Mouse (Mus musculus) kidney, postnatal 0 days (tissue): ENCODE data around the gene Pfdn2. TPM values are rescaled to one million over a fixed set of nuclear protein-coding genes. Genes with fewer than 3 reads are reported as not detected.

ENCODE experiments used
- ATAC-seq: fragments of 200-750 bp; cut with Nextera tagmentation; replicated peaks from 2 replicates; pipeline ENCODE4 v1.8.0; 2017; ENCODE audit warnings: low read depth, moderate number of reproducible peaks, moderate TSS enrichment, moderate library complexity; ENCODE audit not compliant: low FRiP score
- DNase-seq: peaks from one replicate; pipeline ENCODE4 v3.0.0-alpha.2; 2016; ENCODE audit warnings: low spot score
- H3K27ac ChIP-seq: fragments of 300-500 bp; sonication (generic); 2 replicates; pipeline ENCODE4 v1.5.1; 2014; ENCODE audit warnings: mild to moderate bottlenecking
- H3K27me3 ChIP-seq: fragments of 300-500 bp; sonication (generic); 2 replicates; pipeline ENCODE4 v1.6.1; 2014; ENCODE audit warnings: low read length, mixed read lengths; ENCODE audit not compliant: insufficient read depth
- H3K36me3 ChIP-seq: fragments of 300-500 bp; sonication (generic); 2 replicates; pipeline ENCODE4 v1.6.1; 2014; ENCODE audit warnings: low read length, mixed read lengths; ENCODE audit not compliant: insufficient read depth
- H3K4me1 ChIP-seq: fragments of 300-500 bp; sonication (generic); replicated peaks from 2 replicates; pipeline ENCODE4 v1.6.1; 2014; ENCODE audit warnings: antibody characterized with exemption, low read length, mixed read lengths; ENCODE audit not compliant: insufficient read depth
- H3K4me2 ChIP-seq: fragments of 300-500 bp; sonication (generic); 2 replicates; pipeline ENCODE4 v1.6.1; 2014; ENCODE audit warnings: mild to moderate bottlenecking, low read length, moderate library complexity, mixed read lengths
- H3K4me3 ChIP-seq: fragments of 300-500 bp; sonication (generic); replicated peaks from 2 replicates; pipeline ENCODE4 v1.5.1; 2014; ENCODE audit warnings: low read depth, low read length
- H3K9ac ChIP-seq: fragments of 300-500 bp; sonication (generic); 2 replicates; pipeline ENCODE4 v1.6.1; 2014; ENCODE audit warnings: low read depth, low read length
- H3K9me3 ChIP-seq: fragments of 300-500 bp; sonication (generic); replicated peaks from 2 replicates; pipeline ENCODE4 v1.6.1; 2016; ENCODE audit warnings: low read length, inconsistent platforms, mixed read lengths
- CTCF ChIP-seq: IDR thresholded peaks from 2 replicates; pipeline ENCODE4 v1.5.1; 2016; ENCODE audit warnings: antibody characterized with exemption, low read depth, mild to moderate bottlenecking, moderate library complexity
- WGBS: fragments of 180-500 bp; shearing (Covaris S2); extraction: QIAGEN DNeasy Blood & Tissue Kit; methylation state at CpG from one replicate; pipeline ENCODE4 v1.1.7; 2014; 5-methylcytosine and 5-hydroxymethylcytosine counted together
- polyA plus RNA-seq: library from polyadenylated mRNA; unstranded; fragments of >200 nt; fragmentation: Nextera tagmentation; extraction: Ambion mirVana; gene quantifications from 2 replicates; pipeline ENCODE4 v1.2.1, GENCODE M21; 2015

Pfdn2 gene
- polyA plus RNA-seq, 1 experiment from 2014 or later, result 92.1 TPM

- WGBS, result under 1% methylated on average over 61 of the region's 61 CpGs
- peak; percentile 89 for DNase-seq
- peak overlapping the region; percentile 87 for H3K4me3 ChIP-seq
Observed at GRCm38 (mm10) chr1:171329433-171330215, 15.8 kb upstream of the Pfdn2 start.

DNA sequence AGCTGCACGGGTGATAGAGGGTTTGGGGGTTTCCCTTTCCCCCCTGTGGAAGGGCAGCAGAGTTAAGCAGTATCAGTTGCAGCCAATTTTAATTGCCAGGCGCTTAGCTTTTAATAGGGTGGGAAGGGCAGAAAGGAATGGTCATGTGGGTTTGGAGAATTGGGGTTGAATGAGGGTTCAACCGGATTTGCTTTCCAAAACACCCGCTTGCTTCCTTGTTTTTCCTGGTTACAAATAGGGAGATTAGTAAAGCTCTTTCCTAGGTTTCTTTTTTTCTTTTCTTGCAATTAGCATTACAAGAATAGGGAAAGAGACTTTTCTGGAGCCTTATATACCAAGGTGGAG, 15.3 kb upstream of the Pfdn2 start:
- Histone ChIP-seq H3K4me2 (peak overlapping the region; percentile 70), H3K4me1 (peaks cover 8% of the 10 kb centered on the region; the same call in 1 of the 2 replicates), H3K4me3 (peak overlapping the region; percentile 87), H3K9me3 (no peaks in the 10 kb centered on the region), H3K9ac (peak overlapping the region; percentile 97), H3K36me3 (no peaks in the 10 kb centered on the region), H3K27ac (peak overlapping the region; percentile 100), H3K27me3 (no peaks in the 10 kb centered on the region)
- WGBS, result 0% methylated on average over 4 of the region's 4 CpGs
- no peak for ATAC-seq
- no peak for TF ChIP-seq CTCF
- peak; percentile 70 for DNase-seq

More at GRCm38 (mm10) chr1:171329433-171330215, 15.8 kb upstream of the Pfdn2 start:
- Histone ChIP-seq H3K27me3 (no peaks in the 10 kb centered on the region), H3K4me2 (peak overlapping the region; percentile 70), H3K36me3 (no peaks in the 10 kb centered on the region), H3K9me3 (no peaks in the 10 kb centered on the region), H3K9ac (peak overlapping the region; percentile 97), H3K27ac (peak overlapping the region; percentile 100), H3K4me1 (peaks cover 8% of the 10 kb centered on the region; the same call in 1 of the 2 replicates)
- no peak for TF ChIP-seq CTCF
- peak; percentile 88 for ATAC-seq

GRCm38 (mm10) chr1:171342262-171343207, 2.9 kb upstream of the Pfdn2 start:
- ATAC-seq, result 0 out of 2 replicates have a peak, but pooled peaks have one; percentile 40
- H3K36me3 ChIP-seq, result peaks cover 42% of the 10 kb centered on the region

DNA sequence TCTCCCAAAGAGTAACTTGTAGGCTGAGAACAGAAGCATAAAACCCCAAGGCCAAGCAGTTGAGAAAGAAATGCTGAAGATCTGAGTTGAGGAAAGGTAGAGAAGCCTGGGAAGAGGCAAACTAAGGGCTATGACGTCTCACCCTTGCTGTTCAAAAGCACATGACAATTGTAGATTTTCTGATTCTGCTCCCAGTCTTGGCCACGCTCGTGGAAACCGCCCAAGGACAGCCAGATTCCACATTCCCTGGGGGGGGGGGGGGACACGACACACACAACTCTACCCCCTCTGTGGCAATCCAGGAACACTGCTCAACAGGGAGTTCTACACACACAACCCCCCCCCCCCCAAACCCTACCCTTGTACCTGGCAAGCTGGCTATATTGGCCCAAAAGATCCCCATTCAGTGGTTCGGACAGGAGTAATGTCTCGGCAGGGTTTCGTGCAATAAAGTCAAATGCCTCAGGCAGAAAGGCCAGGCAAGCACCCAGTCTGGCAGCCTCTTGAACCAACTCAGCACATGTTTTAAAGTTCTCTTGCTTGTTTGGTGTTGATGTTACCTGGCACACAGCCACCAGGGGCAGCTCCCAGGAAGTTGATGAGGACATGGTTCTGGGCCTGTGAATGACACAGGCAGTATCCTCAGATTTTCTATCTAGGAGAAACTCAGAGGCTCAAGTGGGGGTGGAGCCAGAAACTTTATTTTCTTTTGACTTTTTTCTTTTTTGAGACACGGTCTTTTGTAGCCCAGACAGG, 1.4 kb upstream of the Pfdn2 start:
- peak; percentile 37; the same call in 1 of the 2 replicates for TF ChIP-seq CTCF
- peak; percentile 65 for ATAC-seq
- H3K9me3 ChIP-seq, result peaks cover 5% of the 10 kb centered on the region; the same call in 1 of the 2 replicates
- DNase-seq, result peak; percentile 66
- peak overlapping the region; percentile 84; the same call in 1 of the 2 replicates for H3K4me3 ChIP-seq
- peak overlapping the region; percentile 36; the same call in 1 of the 2 replicates for H3K27ac ChIP-seq
- no peaks in the 10 kb centered on the region for H3K27me3 ChIP-seq
- WGBS, result 75% methylated on average over 8 of the region's 9 CpGs
- H3K4me1 ChIP-seq, result peaks cover 4% of the 10 kb centered on the region; the same call in 1 of the 2 replicates
- peak overlapping the region; percentile 75 for H3K4me2 ChIP-seq
- H3K9ac ChIP-seq, result no peak overlapping the region
- peaks cover 32% of the 10 kb centered on the region for H3K36me3 ChIP-seq

More at GRCm38 (mm10) chr1:171342262-171343207, 2.9 kb upstream of the Pfdn2 start:
- peak overlapping the region; percentile 52; the same call in 1 of the 2 replicates for H3K27ac ChIP-seq
- DNase-seq, result peak; percentile 19
- no peak overlapping the region for H3K9ac ChIP-seq
- 83% methylated on average over 16 of the region's 16 CpGs for WGBS
- no peak overlapping the region for H3K4me2 ChIP-seq
- peaks cover 5% of the 10 kb centered on the region; the same call in 1 of the 2 replicates for H3K9me3 ChIP-seq
- peaks cover 4% of the 10 kb centered on the region; the same call in 1 of the 2 replicates for H3K4me1 ChIP-seq
- no peak for TF ChIP-seq CTCF
- H3K4me3 ChIP-seq, result no peak overlapping the region
- H3K27me3 ChIP-seq, result no peaks in the 10 kb centered on the region

DNA sequence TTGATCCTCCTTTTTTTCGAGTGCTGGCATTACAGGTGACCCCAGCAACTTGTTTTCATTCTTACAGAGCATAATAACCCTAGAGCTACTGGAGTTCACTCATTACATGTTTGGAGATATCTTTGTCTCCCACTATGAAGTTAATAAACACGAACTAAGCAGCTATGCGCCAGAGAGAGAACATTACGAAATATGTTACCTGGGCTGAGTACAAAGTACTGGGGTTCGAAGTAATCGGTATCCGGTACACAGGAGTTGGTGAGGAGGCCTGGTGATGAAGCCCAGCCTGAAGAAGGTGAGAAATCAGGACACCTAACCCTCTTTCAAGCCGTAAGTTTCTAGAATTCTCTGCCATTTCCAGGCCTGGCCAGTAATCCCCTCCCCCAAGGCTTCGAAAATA, 755 bp upstream of the Pfdn2 start:
- Histone ChIP-seq H3K9ac (peak overlapping the region; percentile 79; the same call in 1 of the 2 replicates), H3K36me3 (peaks cover 27% of the 10 kb centered on the region), H3K27me3 (no peaks in the 10 kb centered on the region), H3K4me3 (peak overlapping the region; percentile 84), H3K9me3 (peaks cover 5% of the 10 kb centered on the region; the same call in 1 of the 2 replicates), H3K27ac (peak overlapping the region; percentile 63; the same call in 1 of the 2 replicates), H3K4me1 (peaks cover 4% of the 10 kb centered on the region; the same call in 1 of the 2 replicates), H3K4me2 (peak overlapping the region; percentile 75)
- ATAC-seq, result peak; percentile 9; the same call in 1 of the 2 replicates
- TF ChIP-seq CTCF, result no peak
- DNase-seq, result no peak
- 69% methylated on average over 9 of the region's 9 CpGs for WGBS
